Mouse (Mus musculus) adrenal gland, adult 8-10 months (tissue): ENCODE data around the gene Colca2. TPM values are rescaled to one million over a fixed set of nuclear protein-coding genes. Genes with fewer than 3 reads are reported as not detected.

ENCODE experiments used
- DNase-seq: peaks from one replicate; pipeline ENCODE4 v3.0.0; 2022
- total RNA-seq, 4 experiments: library from RNA; stranded (reverse); gene quantifications; 2 replicates each; pipeline ENCODE4 v1.2.4; 2022

Colca2 gene
- total RNA-seq, result 1 to 10 TPM; 2.9 to 3.9 (median 3.5) TPM

- DNase-seq, result peak; percentile 74
Observed at GRCm38 (mm10) chr9:51278500-51279381, at the start of gene Colca2. Colca2 (minus strand) TSS chr9:51278569.

GRCm38 (mm10) chr9:51327555-51327903 lies 49.2 kb upstream of the Colca2 start:
- DNase-seq, result no peak

- no peak for DNase-seq
Observed at GRCm38 (mm10) chr9:51326619-51327554, 48.5 kb upstream of the Colca2 start.

- no peak for DNase-seq
Observed at GRCm38 (mm10) chr9:51324406-51325065, 46.2 kb upstream of the Colca2 start.

GRCm38 (mm10) chr9:51320096-51320495 lies 41.7 kb upstream of the Colca2 start:
- DNase-seq, result no peak

GRCm38 (mm10) chr9:51318246-51318645 lies 39.9 kb upstream of the Colca2 start:
- no peak for DNase-seq

GRCm38 (mm10) chr9:51317322-51317721 lies 39.0 kb upstream of the Colca2 start:
- no peak for DNase-seq

- no peak for DNase-seq
Observed at GRCm38 (mm10) chr9:51315402-51316063, 37.2 kb upstream of the Colca2 start.

GRCm38 (mm10) chr9:51312554-51313317 lies 34.4 kb upstream of the Colca2 start:
- DNase-seq, result no peak

- no peak for DNase-seq
Observed at GRCm38 (mm10) chr9:51310515-51310914, 32.1 kb upstream of the Colca2 start.

- DNase-seq, result no peak
Observed at GRCm38 (mm10) chr9:51306351-51306750, 28.0 kb upstream of the Colca2 start.

GRCm38 (mm10) chr9:51305146-51305545 lies 26.8 kb upstream of the Colca2 start:
- no peak for DNase-seq

- DNase-seq, result no peak
Observed at GRCm38 (mm10) chr9:51303980-51304379, 25.6 kb upstream of the Colca2 start.

- DNase-seq, result no peak
Observed at GRCm38 (mm10) chr9:51293541-51293940, 15.2 kb upstream of the Colca2 start.

- peak; percentile 64 for DNase-seq
Observed at GRCm38 (mm10) chr9:51292674-51293073, 14.3 kb upstream of the Colca2 start.

GRCm38 (mm10) chr9:51290980-51291379 lies 12.6 kb upstream of the Colca2 start:
- DNase-seq, result no peak

- DNase-seq, result no peak
Observed at GRCm38 (mm10) chr9:51286079-51286478, 7.7 kb upstream of the Colca2 start.

GRCm38 (mm10) chr9:51277834-51278498 lies 403 bp downstream of the Colca2 start:
- DNase-seq, result no peak

GRCm38 (mm10) chr9:51274678-51275077 lies 3.7 kb downstream of the Colca2 start:
- no peak for DNase-seq

GRCm38 (mm10) chr9:51273581-51274154 lies 4.7 kb downstream of the Colca2 start:
- DNase-seq, result peak; percentile 14
